ENCODE assay signal across 9 mouse cellular contexts in the genomic region with DNA sequence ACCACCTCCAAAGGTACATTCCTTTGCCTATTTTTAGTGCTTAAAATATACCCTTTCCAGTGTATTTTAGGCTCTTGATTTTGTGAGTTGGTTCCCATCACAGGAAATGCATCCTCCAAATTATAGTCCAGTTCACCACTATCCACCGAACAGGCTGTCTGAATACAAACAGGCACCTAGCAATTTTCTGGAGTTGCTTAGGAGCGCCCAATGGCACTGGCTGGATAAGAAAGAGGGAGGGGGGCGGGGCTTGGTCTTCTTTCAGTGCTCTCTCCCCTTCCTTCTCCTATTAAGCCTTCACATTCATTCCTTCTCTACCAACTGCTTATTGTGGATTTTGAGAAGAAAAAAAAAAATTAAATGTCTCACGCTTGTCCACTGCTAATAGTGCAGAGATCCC. TPM values are rescaled to one million over a fixed set of nuclear protein-coding genes. Genes with fewer than 3 reads are reported as not detected.
DNase-seq lines count a peak whose midpoint lies in the region; ATAC-seq and TF ChIP-seq lines count a peak whose summit lies in the region.
"Had no signal": no experiment of that assay in that cellular context is flagged by ENCODE, and none has a peak within 500 bp of the region (broad histone marks: within the 10 kb centered on the region; RNA-seq: fewer than 3 reads in every experiment).

No protein-coding gene starts in this region.

- H3K4me2 ChIP-seq in heart, embryonic 13.5 days: peak overlapping the region; percentile 68
- peak overlapping the region; percentile 75 for H3K4me2 ChIP-seq in forebrain, embryonic 16.5 days (ENCODE audit: low read length)
- H3K4me2 ChIP-seq in limb, embryonic 15.5 days: peak overlapping the region; percentile 56

- 60% methylated on average over 4 of the region's 4 CpGs for WGBS in heart, embryonic 13.5 days
- WGBS in forebrain, embryonic 16.5 days: 46% methylated on average over 4 of the region's 4 CpGs
- WGBS in limb, embryonic 15.5 days: 41% methylated on average over 4 of the region's 4 CpGs
- 85% methylated on average over 4 of the region's 4 CpGs for WGBS in thymus, adult 2 months

- no peaks in the 10 kb centered on the region for H3K27me3 ChIP-seq in heart, embryonic 13.5 days (replicated peaks)
- no peaks in the 10 kb centered on the region for H3K27me3 ChIP-seq in forebrain, embryonic 16.5 days (replicated peaks; ENCODE audit: control insufficient read depth, insufficient read depth, low read length)
- H3K27me3 ChIP-seq in limb, embryonic 15.5 days: no peaks in the 10 kb centered on the region
- peaks cover 3% of the 10 kb centered on the region; the same call in 1 of the 2 replicates for H3K27me3 ChIP-seq in thymus, adult 2 months (ENCODE audit: control insufficient read depth, insufficient read depth, low read length)

- peak overlapping the region; percentile 72 for H3K4me3 ChIP-seq in heart, embryonic 13.5 days
- H3K4me3 ChIP-seq in forebrain, embryonic 16.5 days (replicated peaks; ENCODE audit: low read length): peak overlapping the region; percentile 20
- peak overlapping the region; percentile 73 for H3K4me3 ChIP-seq in limb, embryonic 15.5 days
- no peak overlapping the region for H3K4me3 ChIP-seq in thymus, adult 2 months (ENCODE audit: control insufficient read depth, insufficient read depth, low read length)

- intact Hi-C loops in gastrocnemius, postnatal 36 days (cut with DNase I): no loop called here

- H3K9ac ChIP-seq in heart, embryonic 13.5 days: peak overlapping the region; percentile 71
- peak overlapping the region; percentile 30; the same call in 1 of the 2 replicates for H3K9ac ChIP-seq in forebrain, embryonic 16.5 days (replicated peaks; ENCODE audit: low read depth, low read length)
- H3K9ac ChIP-seq in limb, embryonic 15.5 days: 0 out of 2 replicates have a peak overlapping the region, but pooled peaks have one; percentile 21

- DNase-seq in heart, postnatal 4 days: no peak
- peak; percentile 61 for DNase-seq in brain, embryonic 14.5 days (ENCODE audit: low read depth)
- DNase-seq in thymus, adult 2 months: no peak
- DNase-seq in gastrocnemius, postnatal 36 days: no peak
- DNase-seq in spleen, postnatal 10 days (ENCODE audit: low spot score in 2 of 2): no peak
- DNase-seq: B cell, adult 2 months had no signal

- no peak for TF ChIP-seq POLR2A in brain, embryonic 14.5 days (IDR thresholded peaks at IDR 0.05; ENCODE audit: borderline replicate concordance, extremely low read depth, insufficient read depth, insufficient read length, poor library complexity, severe bottlenecking)
- TF ChIP-seq POLR2A in thymus, adult 2 months (IDR thresholded peaks at IDR 0.05; ENCODE audit: control insufficient read depth, extremely low read depth, insufficient read depth, low read length, poor library complexity): no peak

- no peaks in the 10 kb centered on the region for H3K9me3 ChIP-seq in heart, embryonic 13.5 days
- no peaks in the 10 kb centered on the region for H3K9me3 ChIP-seq in forebrain, embryonic 16.5 days (ENCODE audit: control insufficient read depth, low read length)
- H3K9me3 ChIP-seq in limb, embryonic 15.5 days: no peaks in the 10 kb centered on the region

- no peak for ATAC-seq in heart, embryonic 13.5 days (ENCODE audit: extremely low read depth, insufficient number of reproducible peaks, low FRiP score, low TSS enrichment)
- no peak for ATAC-seq in forebrain, embryonic 16.5 days
- ATAC-seq in limb, embryonic 15.5 days (ENCODE audit: insufficient number of reproducible peaks, low FRiP score, low TSS enrichment, low read depth): no peak

- H3K27ac ChIP-seq in heart, embryonic 13.5 days (replicated peaks): no peak overlapping the region
- H3K27ac ChIP-seq in forebrain, embryonic 16.5 days (ENCODE audit: low read length): no peak overlapping the region
- peak overlapping the region; percentile 59 for H3K27ac ChIP-seq in limb, embryonic 15.5 days
- H3K27ac ChIP-seq in thymus, adult 2 months (ENCODE audit: control insufficient read depth, insufficient read depth, low read length): no peak overlapping the region

- peaks cover 65% of the 10 kb centered on the region for H3K36me3 ChIP-seq in heart, embryonic 13.5 days
- H3K36me3 ChIP-seq in forebrain, embryonic 16.5 days (ENCODE audit: control insufficient read depth, insufficient read depth): peaks cover 1% of the 10 kb centered on the region; the same call in 1 of the 2 replicates
- H3K36me3 ChIP-seq in limb, embryonic 15.5 days: peaks cover 39% of the 10 kb centered on the region
- H3K36me3 ChIP-seq in thymus, adult 2 months (ENCODE audit: control insufficient read depth, insufficient read depth, low read length): no peaks in the 10 kb centered on the region

- no peak for TF ChIP-seq CTCF in brain, embryonic 14.5 days (IDR thresholded peaks at IDR 0.05; ENCODE audit: borderline replicate concordance, extremely low read depth, insufficient read depth, insufficient read length)
- no peak for TF ChIP-seq CTCF in thymus, adult 2 months (IDR thresholded peaks at IDR 0.05; ENCODE audit: borderline replicate concordance, control insufficient read depth, extremely low read depth, insufficient read depth, low read length, poor library complexity)

- peaks cover 39% of the 10 kb centered on the region for H3K4me1 ChIP-seq in heart, embryonic 13.5 days
- peaks cover 27% of the 10 kb centered on the region for H3K4me1 ChIP-seq in forebrain, embryonic 16.5 days (replicated peaks; ENCODE audit: control insufficient read depth, insufficient read depth, low read length)
- H3K4me1 ChIP-seq in limb, embryonic 15.5 days: peaks cover 37% of the 10 kb centered on the region
- no peaks in the 10 kb centered on the region for H3K4me1 ChIP-seq in thymus, adult 2 months (replicated peaks; ENCODE audit: control insufficient read depth, insufficient read depth, low read length)

RNA-seq across cellular contexts. Expression of gene Pcdh18, which starts 4.4 kb away (rescaled TPM):
- 21.0 and 21.9 TPM in 2 replicates for polyA plus RNA-seq in heart, embryonic 13.5 days (2015; fragmentation: Nextera tagmentation; extraction: Ambion mirVana)
- 10 to 100 TPM; 16.9 to 17.7 TPM for total RNA-seq in heart, postnatal 4 days (2021)
- polyA plus RNA-seq in brain, embryonic 14.5 days (2012; rRNA removed): 18.8 and 25.5 TPM in 2 replicates
- 21.6 and 27.2 TPM in 2 replicates for polyA plus RNA-seq in forebrain, embryonic 16.5 days (2015; fragmentation: Nextera tagmentation; extraction: Ambion mirVana)
- 87.5 and 103 TPM in 2 replicates for polyA plus RNA-seq in limb, embryonic 15.5 days (2015; fragmentation: Nextera tagmentation; extraction: Ambion mirVana)
- polyA plus RNA-seq in thymus, adult 2 months (2012; rRNA removed): 0.57 and 1.1 TPM in 2 replicates
- 1 to 10 TPM; 1.8 to 3.2 TPM for total RNA-seq in gastrocnemius, postnatal 36 days (2021)

Comparison
In these comparisons a context has a peak if more than half of its experiments do, and no peak if none do; other contexts are left out.
1. H3K9ac ChIP-seq: peak in every context shown above with its lines; median percentile 71 in heart, embryonic 13.5 days; 30 in forebrain, embryonic 16.5 days; 21 in limb, embryonic 15.5 days.